Mouse (Mus musculus) heart, embryonic 15.5 days (tissue): Measurements from ENCODE around the gene Ninj2. TPM values are rescaled to one million over a fixed set of nuclear protein-coding genes. Genes with fewer than 3 reads are reported as not detected.

Experiments used
- ATAC-seq: fragments of 200-750 bp; cut with Nextera tagmentation; replicated peaks from 2 replicates; pipeline ENCODE4 v1.8.0; 2017; ENCODE audit warnings: low read depth, moderate TSS enrichment; ENCODE audit not compliant: insufficient number of reproducible peaks, insufficient read depth, low FRiP score
- H3K27ac ChIP-seq: fragments of 300-500 bp; sonication (generic); 2 replicates; pipeline ENCODE4 v1.5.1; 2015; ENCODE audit warnings: mild to moderate bottlenecking, inconsistent platforms
- H3K27me3 ChIP-seq: fragments of 300-500 bp; sonication (generic); 2 replicates; pipeline ENCODE4 v1.6.1; 2015; ENCODE audit warnings: inconsistent platforms
- H3K36me3 ChIP-seq: fragments of 300-500 bp; sonication (generic); 2 replicates; pipeline ENCODE4 v1.6.1; 2015; ENCODE audit warnings: mild to moderate bottlenecking, inconsistent platforms
- H3K4me1 ChIP-seq: fragments of 300-500 bp; sonication (generic); replicated peaks from 2 replicates; pipeline ENCODE4 v1.6.1; 2015; ENCODE audit warnings: inconsistent platforms
- H3K4me2 ChIP-seq: fragments of 300-500 bp; sonication (generic); 2 replicates; pipeline ENCODE4 v1.6.1; 2015; ENCODE audit warnings: inconsistent platforms, mild to moderate bottlenecking, moderate library complexity
- H3K4me3 ChIP-seq: fragments of 300-500 bp; sonication (generic); 2 replicates; pipeline ENCODE4 v1.5.1; 2015; ENCODE audit warnings: mild to moderate bottlenecking, inconsistent platforms
- H3K9ac ChIP-seq: fragments of 300-500 bp; sonication (generic); 2 replicates; pipeline ENCODE4 v1.6.1; 2015; ENCODE audit warnings: mild to moderate bottlenecking, inconsistent platforms
- H3K9me3 ChIP-seq: fragments of 300-500 bp; sonication (generic); replicated peaks from 2 replicates; pipeline ENCODE4 v1.6.1; 2016; ENCODE audit warnings: inconsistent platforms
- WGBS: fragments of 180-500 bp; shearing (Covaris S2); methylation state at CpG from one replicate; pipeline ENCODE4 v1.1.7; 2015; ENCODE audit warnings: mixed read lengths; 5-methylcytosine and 5-hydroxymethylcytosine counted together
- polyA plus RNA-seq: library from polyadenylated mRNA; unstranded; fragments of >200 nt; fragmentation: Nextera tagmentation; extraction: Ambion mirVana; gene quantifications from 2 replicates; pipeline ENCODE4 v1.2.1, GENCODE M21; 2015

The Ninj2 gene
- polyA plus RNA-seq, 1 experiment from 2014 or later = 0.15 TPM

GRCm38 (mm10) chr6:120192211-120192870 lies 99.2 kb downstream of the Ninj2 start:
- Histone ChIP-seq H3K4me2 (peak overlapping the region; percentile 23), H3K27me3 (no peaks in the 10 kb centered on the region), H3K27ac (peak overlapping the region; percentile 20), H3K4me3 (0 out of 2 replicates have a peak overlapping the region, but pooled peaks have one; percentile 8), H3K9ac (no peak overlapping the region), H3K4me1 (peaks cover 40% of the 10 kb centered on the region), H3K36me3 (no peaks in the 10 kb centered on the region), H3K9me3 (no peaks in the 10 kb centered on the region)
- 25% methylated on average over 14 of the region's 15 CpGs for WGBS
- peak; percentile 54 for ATAC-seq

- H3K4me2 ChIP-seq = no peak overlapping the region
- 0 out of 2 replicates have a peak overlapping the region, but pooled peaks have one; percentile 43 for H3K27ac ChIP-seq
- no peaks in the 10 kb centered on the region for H3K36me3 ChIP-seq
- no peaks in the 10 kb centered on the region for H3K27me3 ChIP-seq
- peaks cover 37% of the 10 kb centered on the region for H3K4me1 ChIP-seq
- H3K9ac ChIP-seq = no peak overlapping the region
- 0 out of 2 replicates have a peak, but pooled peaks have one; percentile 16 for ATAC-seq
- no peak overlapping the region for H3K4me3 ChIP-seq
- no peaks in the 10 kb centered on the region for H3K9me3 ChIP-seq
- 23% methylated on average over 5 of the region's 5 CpGs for WGBS
Measured at GRCm38 (mm10) chr6:120193174-120193573, 100.0 kb downstream of the Ninj2 start.

GRCm38 (mm10) chr6:120193793-120194192 lies 100.6 kb downstream of the Ninj2 start:
- Histone ChIP-seq H3K36me3 (no peaks in the 10 kb centered on the region), H3K4me2 (no peak overlapping the region), H3K9ac (no peak overlapping the region), H3K27me3 (no peaks in the 10 kb centered on the region), H3K9me3 (no peaks in the 10 kb centered on the region), H3K4me3 (no peak overlapping the region), H3K27ac (no peak overlapping the region), H3K4me1 (peaks cover 31% of the 10 kb centered on the region)
- ATAC-seq = no peak
- 79% methylated on average over 1 of the region's 1 CpGs for WGBS

DNA sequence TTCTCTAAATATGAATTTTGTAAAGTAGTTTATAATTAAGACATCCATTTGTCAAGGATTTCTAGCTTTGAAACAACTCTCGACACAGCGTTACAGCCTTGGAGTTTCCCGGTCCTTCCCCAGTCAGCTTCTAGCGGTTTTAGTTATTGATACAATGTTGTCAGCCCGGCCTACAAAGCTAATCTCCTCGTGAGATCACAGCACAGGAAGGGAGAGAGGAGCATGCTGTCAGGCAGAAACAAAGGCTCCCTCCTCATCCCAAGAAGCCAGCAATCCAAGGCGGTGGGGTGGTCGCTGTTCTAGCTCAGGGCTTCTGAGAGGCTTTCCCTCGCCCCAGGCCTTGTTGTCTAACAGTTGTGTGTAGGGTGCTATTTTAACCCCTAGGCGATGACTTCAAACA lies 101.2 kb downstream of the Ninj2 start:
- 58% methylated on average over 10 of the region's 10 CpGs for WGBS
- no peaks in the 10 kb centered on the region for H3K27me3 ChIP-seq
- H3K9ac ChIP-seq = no peak overlapping the region
- H3K27ac ChIP-seq = no peak overlapping the region
- no peaks in the 10 kb centered on the region for H3K9me3 ChIP-seq
- H3K4me2 ChIP-seq = no peak overlapping the region
- peaks cover 30% of the 10 kb centered on the region for H3K4me1 ChIP-seq
- no peaks in the 10 kb centered on the region for H3K36me3 ChIP-seq
- ATAC-seq = no peak
- no peak overlapping the region for H3K4me3 ChIP-seq

- no peak overlapping the region for H3K4me2 ChIP-seq
- ATAC-seq = no peak
- H3K27ac ChIP-seq = no peak overlapping the region
- H3K4me3 ChIP-seq = no peak overlapping the region
- 34% methylated on average over 7 of the region's 7 CpGs for WGBS
- peaks cover 30% of the 10 kb centered on the region for H3K4me1 ChIP-seq
- H3K9ac ChIP-seq = no peak overlapping the region
- H3K27me3 ChIP-seq = no peaks in the 10 kb centered on the region
- no peaks in the 10 kb centered on the region for H3K9me3 ChIP-seq
- H3K36me3 ChIP-seq = no peaks in the 10 kb centered on the region
Measured at GRCm38 (mm10) chr6:120194963-120195362, 101.8 kb downstream of the Ninj2 start.

- Histone ChIP-seq H3K36me3 (no peaks in the 10 kb centered on the region), H3K9ac (no peak overlapping the region), H3K27me3 (no peaks in the 10 kb centered on the region), H3K27ac (no peak overlapping the region), H3K4me3 (no peak overlapping the region), H3K4me1 (peaks cover 20% of the 10 kb centered on the region), H3K4me2 (no peak overlapping the region), H3K9me3 (no peaks in the 10 kb centered on the region)
- no peak for ATAC-seq
- WGBS = 47% methylated on average over 2 of the region's 2 CpGs
Measured at GRCm38 (mm10) chr6:120196837-120197236, 103.7 kb downstream of the Ninj2 start.

DNA sequence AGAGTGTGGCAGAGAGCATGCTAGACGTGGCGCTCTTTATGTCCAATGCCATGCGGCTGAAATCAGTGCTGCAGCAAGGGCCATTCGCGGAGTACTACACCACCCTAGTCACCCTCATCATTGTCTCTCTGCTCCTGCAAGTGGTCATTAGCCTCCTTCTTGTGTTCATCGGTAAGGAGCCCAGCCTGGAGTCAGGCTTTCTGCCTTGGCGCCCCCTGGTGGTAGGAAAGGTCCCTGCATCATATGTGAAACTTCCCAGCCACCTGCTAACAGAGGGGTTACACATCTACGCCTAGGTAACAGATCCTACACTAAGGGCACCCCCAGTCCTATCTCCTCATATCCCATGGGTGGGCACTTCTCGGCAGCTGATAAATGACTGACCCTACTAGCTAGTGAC lies 104.8 kb downstream of the Ninj2 start:
- no peak for ATAC-seq
- Histone ChIP-seq H3K4me1 (peaks cover 9% of the 10 kb centered on the region), H3K27me3 (no peaks in the 10 kb centered on the region), H3K27ac (no peak overlapping the region), H3K4me3 (no peak overlapping the region), H3K36me3 (no peaks in the 10 kb centered on the region), H3K9ac (no peak overlapping the region), H3K9me3 (no peaks in the 10 kb centered on the region), H3K4me2 (no peak overlapping the region)
- 30% methylated on average over 9 of the region's 9 CpGs for WGBS

GRCm38 (mm10) chr6:120199638-120200394 lies 106.7 kb downstream of the Ninj2 start:
- 54% methylated on average over 10 of the region's 10 CpGs for WGBS
- no peak for ATAC-seq

GRCm38 (mm10) chr6:120201956-120202355 lies 108.8 kb downstream of the Ninj2 start:
- Histone ChIP-seq H3K27ac (no peak overlapping the region), H3K9me3 (no peaks in the 10 kb centered on the region), H3K4me1 (peaks cover 2% of the 10 kb centered on the region; the same call in 1 of the 2 replicates), H3K9ac (no peak overlapping the region), H3K4me2 (no peak overlapping the region), H3K4me3 (no peak overlapping the region), H3K27me3 (0 out of 2 replicates have a peak, but pooled peaks cover 4% of the 10 kb centered on the region), H3K36me3 (no peaks in the 10 kb centered on the region)
- 63% methylated on average over 6 of the region's 6 CpGs for WGBS
- no peak for ATAC-seq

More at GRCm38 (mm10) chr6:120199638-120200394, 106.7 kb downstream of the Ninj2 start:
- H3K4me1 ChIP-seq = peaks cover 2% of the 10 kb centered on the region; the same call in 1 of the 2 replicates
- H3K27me3 ChIP-seq = 0 out of 2 replicates have a peak, but pooled peaks cover 4% of the 10 kb centered on the region
- H3K27ac ChIP-seq = no peak overlapping the region
- no peaks in the 10 kb centered on the region for H3K36me3 ChIP-seq
- no peak overlapping the region for H3K4me2 ChIP-seq
- no peaks in the 10 kb centered on the region for H3K9me3 ChIP-seq
- no peak overlapping the region for H3K4me3 ChIP-seq
- no peak overlapping the region for H3K9ac ChIP-seq

DNA sequence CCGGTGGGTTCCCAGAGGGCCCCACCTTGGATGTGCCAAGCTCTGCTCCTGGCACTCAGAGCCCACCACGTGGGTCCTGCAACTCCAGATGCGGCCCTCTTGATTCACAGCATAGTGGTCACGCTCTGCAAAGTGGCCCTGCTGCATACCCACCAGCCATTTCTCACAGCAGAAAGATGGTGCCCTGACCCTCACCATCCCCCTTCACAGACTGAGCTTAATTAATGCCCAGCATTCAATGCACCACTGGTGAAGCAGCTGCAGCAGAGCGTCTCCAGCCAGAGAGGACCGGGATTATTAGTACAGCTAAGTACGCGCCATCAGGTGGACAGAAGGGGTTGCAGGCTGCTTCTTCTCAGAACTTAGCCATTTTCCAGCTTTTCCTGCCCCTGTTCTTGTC lies 109.3 kb downstream of the Ninj2 start:
- Histone ChIP-seq H3K27ac (no peak overlapping the region), H3K4me3 (no peak overlapping the region), H3K4me1 (peaks cover 2% of the 10 kb centered on the region; the same call in 1 of the 2 replicates), H3K4me2 (no peak overlapping the region), H3K9me3 (no peaks in the 10 kb centered on the region), H3K27me3 (0 out of 2 replicates have a peak, but pooled peaks cover 4% of the 10 kb centered on the region), H3K9ac (no peak overlapping the region), H3K36me3 (no peaks in the 10 kb centered on the region)
- no peak for ATAC-seq
- 86% methylated on average over 8 of the region's 8 CpGs for WGBS

DNA sequence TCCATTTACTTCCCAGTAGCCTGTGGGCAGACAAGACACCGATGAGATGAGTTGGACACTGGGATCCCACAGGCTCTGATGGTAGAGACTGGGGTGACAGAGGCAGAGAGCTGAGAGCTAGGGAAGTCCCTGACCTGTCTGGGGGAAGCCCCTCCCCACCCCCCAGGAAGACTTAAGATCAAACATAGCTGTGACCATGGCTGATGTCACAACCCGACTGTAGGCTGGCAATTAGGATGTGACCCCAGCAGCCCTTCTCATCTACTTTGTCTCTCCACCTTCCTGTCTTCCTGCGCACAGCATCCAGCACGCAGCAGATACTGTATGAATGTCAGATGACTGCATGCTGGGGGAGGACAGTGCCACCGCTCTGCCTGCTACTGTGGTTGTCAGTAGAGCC lies 113.4 kb downstream of the Ninj2 start:
- no peak for ATAC-seq
- 77% methylated on average over 5 of the region's 5 CpGs for WGBS
- no peak overlapping the region for H3K4me2 ChIP-seq
- no peak overlapping the region for H3K4me3 ChIP-seq
- no peak overlapping the region for H3K27ac ChIP-seq
- no peaks in the 10 kb centered on the region for H3K9me3 ChIP-seq
- H3K9ac ChIP-seq = no peak overlapping the region
- 0 out of 2 replicates have a peak, but pooled peaks cover 4% of the 10 kb centered on the region for H3K27me3 ChIP-seq
- H3K36me3 ChIP-seq = no peaks in the 10 kb centered on the region
- H3K4me1 ChIP-seq = no peaks in the 10 kb centered on the region
